Mouse (Mus musculus): ENCODE data around the gene Arid1a.

Arid1a gene

GRCm38 (mm10) chr4:133675594-133676016 is 81.0 kb downstream of the Arid1a start:
- in situ Hi-C loops (cut with MseI, MboI), result no loop called here

GRCm38 (mm10) chr4:133674331-133674695 is 82.3 kb downstream of the Arid1a start:
- in situ Hi-C loops (cut with MseI, MboI), result loop anchor here (5.0 kb wide), 1 partner anchor 153 kb away; no protein-coding TSS in a partner anchor

- in situ Hi-C loops (cut with MseI, MboI), result loop anchor here (5.0 kb wide), 1 partner anchor 154 kb away; no protein-coding TSS in a partner anchor
Measured at GRCm38 (mm10) chr4:133673666-133674330, 82.8 kb downstream of the Arid1a start.

- in situ Hi-C loops (cut with MseI, MboI), result loop anchor here (5.0 kb wide), 1 partner anchor 154 kb away; no protein-coding TSS in a partner anchor
Measured at GRCm38 (mm10) chr4:133672845-133673647, 83.5 kb downstream of the Arid1a start.

- in situ Hi-C loops (cut with MseI, MboI), result loop anchor here (5.0 kb wide), 1 partner anchor 155 kb away; no protein-coding TSS in a partner anchor
Measured at GRCm38 (mm10) chr4:133671881-133672844, 84.4 kb downstream of the Arid1a start, which contains the start of gene Pigv. Pigv (minus strand) TSS chr4:133672647.

GRCm38 (mm10) chr4:133671184-133671880 is 85.2 kb downstream of the Arid1a start:
- in situ Hi-C loops (cut with MseI, MboI), result loop anchor here (5.0 kb wide), 1 partner anchor 156 kb away; no protein-coding TSS in a partner anchor

- in situ Hi-C loops (cut with MseI, MboI), result loop anchor here (5.0 kb wide), 1 partner anchor 158 kb away; no protein-coding TSS in a partner anchor
Measured at GRCm38 (mm10) chr4:133669652-133670210, 86.8 kb downstream of the Arid1a start.

GRCm38 (mm10) chr4:133668537-133668936 is 88.0 kb downstream of the Arid1a start:
- in situ Hi-C loops (cut with MseI, MboI), result no loop called here

- in situ Hi-C loops (cut with MseI, MboI), result no loop called here
Measured at GRCm38 (mm10) chr4:133666199-133666598, 90.4 kb downstream of the Arid1a start.

- in situ Hi-C loops (cut with MseI, MboI), result no loop called here
Measured at GRCm38 (mm10) chr4:133665118-133665517, 91.5 kb downstream of the Arid1a start.

- in situ Hi-C loops (cut with MseI, MboI), result no loop called here
Measured at GRCm38 (mm10) chr4:133662945-133663344, 93.6 kb downstream of the Arid1a start.

- in situ Hi-C loops (cut with MseI, MboI), result no loop called here
Measured at GRCm38 (mm10) chr4:133662421-133662820, 94.1 kb downstream of the Arid1a start.

GRCm38 (mm10) chr4:133660193-133661155 is 96.1 kb downstream of the Arid1a start:
- in situ Hi-C loops (cut with MseI, MboI), result no loop called here

- in situ Hi-C loops (cut with MseI, MboI), result no loop called here
Measured at GRCm38 (mm10) chr4:133659497-133660192, 96.9 kb downstream of the Arid1a start.

GRCm38 (mm10) chr4:133658729-133659128 is 97.8 kb downstream of the Arid1a start:
- in situ Hi-C loops (cut with MseI, MboI), result no loop called here

- in situ Hi-C loops (cut with MseI, MboI), result no loop called here
Measured at GRCm38 (mm10) chr4:133657829-133658458, 98.6 kb downstream of the Arid1a start.

- in situ Hi-C loops (cut with MseI, MboI), result no loop called here
Measured at GRCm38 (mm10) chr4:133656997-133657396, 99.6 kb downstream of the Arid1a start.

- in situ Hi-C loops (cut with MseI, MboI), result no loop called here
Measured at GRCm38 (mm10) chr4:133656294-133656693, 100.3 kb downstream of the Arid1a start.

Measured in mouse trophoblast stem cell (cell line).